Mouse (Mus musculus) bone marrow, adult 2 months (tissue): Measurements from ENCODE around the gene Rxfp1.

ENCODE experiments used
- CTCF ChIP-seq: fragments of 200-500 bp; IDR thresholded peaks from 2 replicates; pipeline ENCODE4 v1.5.1; 2011; ENCODE audit warnings: low read length, control low read depth; ENCODE audit not compliant: control insufficient read depth, insufficient read depth
- POLR2A ChIP-seq: fragments of 200-500 bp; IDR thresholded peaks from 2 replicates; pipeline ENCODE4 v1.6.1; 2011; ENCODE audit warnings: low read depth, mild to moderate bottlenecking, control low read depth, low read length, borderline replicate concordance; ENCODE audit not compliant: control insufficient read depth

- TF ChIP-seq CTCF (no peak), POLR2A (no peak)
Measured at GRCm38 (mm10) chr3:79676411-79676810, 61.3 kb downstream of the Rxfp1 start.
